In the genomic region with DNA sequence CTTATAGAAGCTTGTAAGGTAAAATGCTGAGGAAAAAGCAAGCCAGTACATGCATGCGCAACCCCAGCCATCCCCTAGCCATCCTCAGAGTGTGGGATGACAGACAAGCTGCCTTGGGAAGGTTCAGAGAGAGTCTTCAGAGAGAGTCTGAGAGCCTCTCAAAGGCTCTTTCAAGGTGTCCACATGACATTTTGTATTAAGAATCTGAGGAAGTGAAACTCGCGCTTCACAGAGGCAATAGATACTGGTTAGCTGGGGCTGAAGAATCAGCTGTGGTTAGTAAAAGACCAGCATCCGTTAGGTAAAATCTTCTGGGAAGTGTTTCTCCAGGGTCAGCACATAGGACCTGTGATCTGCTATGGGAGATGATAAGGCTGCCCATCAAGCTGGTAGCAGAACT, we compare ENCODE assay signal across 22 mouse cellular contexts.
A peak's percentile ranks its signal among the peaks of the same experiment; 100 is the strongest.
DNase-seq lines count a peak whose midpoint lies in the region; ATAC-seq and TF ChIP-seq lines count a peak whose summit lies in the region.
"Had no signal": no experiment of that assay in that cellular context is flagged by ENCODE, and none has a peak within 500 bp of the region (broad histone marks: within the 10 kb centered on the region; RNA-seq: fewer than 3 reads in every experiment).

No protein-coding gene starts in this region.

- no peak for TF ChIP-seq CTCF in left cerebral cortex, adult 2 months (IDR thresholded peaks at IDR 0.05)

- peak; percentile 65 for ATAC-seq in common myeloid progenitor, adult 5-6 weeks (replicated peaks; ENCODE audit: low read depth, poor library complexity, severe bottlenecking)
- peak; percentile 26; the same call in 1 of the 2 replicates for ATAC-seq in megakaryocyte progenitor cell, adult 5-6 weeks (replicated peaks; ENCODE audit: poor library complexity)
- ATAC-seq: forebrain, embryonic 13.5 days; forebrain, embryonic 16.5 days; Patski had no signal

- DNase-seq in left cerebral cortex, adult 2 months (ENCODE audit: extremely low spot score in 1 of 2, low spot score in 2 of 2) = no peak
- no peak for DNase-seq in left cerebral cortex, adult 9 months (ENCODE audit: low spot score in 2 of 2)
- no peak for DNase-seq in kidney, postnatal 10 days
- no peak for DNase-seq in ovary, postnatal 14 days (ENCODE audit: low spot score)
- DNase-seq: adrenal gland, postnatal 10 days; adrenal gland, postnatal 36 days; cerebellum, adult 18-20 months; cerebellum, adult 9-10 months; cerebellum, postnatal 14 days; gastrocnemius, adult 2 months; gastrocnemius, postnatal 14 days; heart, adult 2 months had no signal

- H3K27ac ChIP-seq in left cerebral cortex, adult 2 months = peak overlapping the region; percentile 78; the same call in 1 of the 2 replicates
- H3K27ac ChIP-seq: embryonic facial prominence, embryonic 12.5 days; embryonic facial prominence, embryonic 15.5 days; forebrain, embryonic 13.5 days; gastrocnemius, adult 2 months; heart, adult 2 months; hindbrain, embryonic 12.5 days; hindbrain, embryonic 15.5 days had no signal

- H3K4me3 ChIP-seq in left cerebral cortex, adult 2 months = no peak overlapping the region
- H3K4me3 ChIP-seq: embryonic facial prominence, embryonic 12.5 days; embryonic facial prominence, embryonic 15.5 days; erythroblast, embryonic 14.5 days; forebrain, embryonic 13.5 days; gastrocnemius, adult 2 months; heart, adult 2 months; hindbrain, embryonic 12.5 days; hindbrain, embryonic 15.5 days had no signal

- intact Hi-C loops in left cerebral cortex, adult 2 months (cut with DNase I) = loop anchor here (5.0 kb wide), 1 partner anchor 108 kb away; a partner anchor contains a TSS
